Mouse (Mus musculus): ENCODE data around the gene Clic4.

The Clic4 gene

GRCm38 (mm10) chr4:135179077-135179481 is 93.5 kb downstream of the Clic4 start:
- no peak for DNase-seq

GRCm38 (mm10) chr4:135177568-135177967 is 95.0 kb downstream of the Clic4 start:
- no peak for DNase-seq

GRCm38 (mm10) chr4:135175406-135176120 is 97.1 kb downstream of the Clic4 start:
- no peak for DNase-seq

GRCm38 (mm10) chr4:135171304-135171875 is 101.2 kb downstream of the Clic4 start:
- DNase-seq: no peak

- no peak for DNase-seq
Observed at GRCm38 (mm10) chr4:135169501-135169900, 103.1 kb downstream of the Clic4 start.

- DNase-seq: no peak
Observed at GRCm38 (mm10) chr4:135169096-135169495, 103.5 kb downstream of the Clic4 start.

GRCm38 (mm10) chr4:135167816-135168527 is 104.6 kb downstream of the Clic4 start:
- peak; percentile 62 for DNase-seq

GRCm38 (mm10) chr4:135166413-135167225 is 106.0 kb downstream of the Clic4 start:
- peak; percentile 45 for DNase-seq

- DNase-seq: no peak
Observed at GRCm38 (mm10) chr4:135165761-135166160, 106.9 kb downstream of the Clic4 start.
